Mouse (Mus musculus): Measurements from ENCODE around the gene Cacnb1. TPM values are rescaled to one million over a fixed set of nuclear protein-coding genes. Genes with fewer than 3 reads are reported as not detected.

Gene Cacnb1
- total and polyA plus RNA-seq, 3 experiments, result 2.3 to 4.4 TPM; not detected in 1

GRCm38 (mm10) chr11:98020710-98021109 lies 2.1 kb downstream of the Cacnb1 start:
- Histone ChIP-seq H3K36me3 (ENCODE audit: control insufficient read depth in 1 of 2, insufficient read depth in 2 of 2, low read length in 2 of 2) (peaks cover 0 to 5% of the 10 kb centered on the region in 2 experiments; a peak in 2 of 4 replicates), H3K79me2 (ENCODE audit: control insufficient read depth, insufficient read depth, low read length, poor library complexity) (peaks cover 4% of the 10 kb centered on the region; the same call in 1 of the 2 replicates), H3K9me3 (replicated peaks; ENCODE audit: insufficient read depth, low read length) (no peaks in the 10 kb centered on the region), H3K4me1 (ENCODE audit: control insufficient read depth in 1 of 2, insufficient read depth in 2 of 2, low read length in 2 of 2) (peaks cover 4 to 12% of the 10 kb centered on the region in 2 experiments; a peak in 3 of 4 replicates), H3K4me3 (ENCODE audit: control insufficient read depth in 1 of 2, insufficient read depth in 1 of 2, low read depth in 2 of 2, low read length in 2 of 2) (no peak overlapping the region), H3K9ac (ENCODE audit: control insufficient read depth, low read depth, low read length, poor library complexity, severe bottlenecking) (no peak overlapping the region), H3K27ac (ENCODE audit: control insufficient read depth, low read depth, low read length) (no peak overlapping the region), H3K27me3 (ENCODE audit: control insufficient read depth in 1 of 2, insufficient read depth in 2 of 2, low read length in 2 of 2) (no peaks in the 10 kb centered on the region)
- TF ChIP-seq TBP (IDR thresholded peaks at IDR 0.05; ENCODE audit: low read depth, low read length), result no peak
- no peak for TF ChIP-seq RAD21 (IDR thresholded peaks at IDR 0.05; ENCODE audit: low read depth, low read length)
- TF ChIP-seq JUND (IDR thresholded peaks at IDR 0.05; ENCODE audit: low read depth, low read length), result no peak
- no peak for TF ChIP-seq GABPA (IDR thresholded peaks at IDR 0.05; ENCODE audit: low read depth, low read length)
- TF ChIP-seq GATA1 (IDR thresholded peaks at IDR 0.05; ENCODE audit: low read depth, low read length), result no peak
- TF ChIP-seq MXI1 (IDR thresholded peaks at IDR 0.05; ENCODE audit: low read depth, low read length), result no peak
- no peak for TF ChIP-seq CTCF (IDR thresholded peaks at IDR 0.05 in 2 of 3, conservative IDR thresholded peaks at IDR 0.05 in 1 of 3; ENCODE audit: control insufficient read depth in 1 of 3, insufficient read depth in 1 of 3, low read depth in 2 of 3, low read length in 3 of 3, poor library complexity in 1 of 3, severe bottlenecking in 1 of 3)
- no peak for TF ChIP-seq EP300 (IDR thresholded peaks at IDR 0.05; ENCODE audit: low read depth in 1 of 2, low read length in 2 of 2)
- TF ChIP-seq RCOR1 (IDR thresholded peaks at IDR 0.05; ENCODE audit: low read depth, low read length), result no peak
- TF ChIP-seq TCF12 (IDR thresholded peaks at IDR 0.05; ENCODE audit: low read depth, low read length), result no peak
- no peak for TF ChIP-seq POLR2A (IDR thresholded peaks at IDR 0.05; ENCODE audit: control insufficient read depth in 1 of 2, insufficient read depth in 1 of 2, low read depth in 1 of 2, low read length in 2 of 2, poor library complexity in 1 of 2)
- no peak for TF ChIP-seq MAZ (IDR thresholded peaks at IDR 0.05; ENCODE audit: low read depth, low read length)
- no peak for TF ChIP-seq NELFE (IDR thresholded peaks at IDR 0.05; ENCODE audit: low read depth, low read length)
- DNase-seq (ENCODE audit: low read depth, low spot score), result peak; percentile 44

DNA sequence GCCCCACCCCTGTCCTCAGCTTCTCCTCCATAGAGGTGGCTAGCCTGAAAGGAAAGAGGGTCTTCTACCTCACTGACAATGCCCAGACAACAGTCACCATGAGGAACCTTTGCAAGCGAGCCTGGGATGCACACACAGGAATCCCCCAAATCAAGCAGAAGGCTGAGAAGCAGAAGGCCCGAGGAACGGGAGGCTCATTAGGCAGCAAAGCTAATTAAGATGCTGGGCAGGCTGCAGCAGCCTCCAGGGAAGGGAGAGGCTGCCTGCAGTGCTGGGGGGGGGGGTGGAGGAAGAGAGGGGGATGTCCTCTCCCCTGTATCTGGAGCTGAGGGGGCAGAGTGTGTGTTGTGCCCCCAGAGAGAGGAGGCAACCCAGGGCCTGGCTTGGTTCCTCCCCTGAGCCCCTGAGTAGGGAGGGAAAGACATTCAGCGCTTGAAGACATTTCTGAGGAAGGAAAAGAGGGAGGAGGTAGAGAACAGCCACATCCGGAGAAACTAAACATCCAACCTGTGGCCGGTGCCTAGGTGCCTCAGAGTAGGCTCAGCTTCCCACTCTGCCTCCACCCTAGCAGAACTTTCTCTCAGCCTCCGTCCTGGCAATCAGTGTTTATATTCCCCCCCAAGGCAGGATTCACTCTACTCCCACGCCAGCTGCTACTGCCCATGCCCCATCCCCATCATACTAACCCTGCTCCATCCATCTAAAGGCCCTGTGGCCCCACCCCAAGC lies 2.8 kb downstream of the Cacnb1 start:
- no peaks in the 10 kb centered on the region for H3K27me3 ChIP-seq (ENCODE audit: control insufficient read depth in 1 of 2, insufficient read depth in 2 of 2, low read length in 2 of 2)
- DNase-seq (ENCODE audit: low read depth, low spot score), result no peak
- TF ChIP-seq RAD21 (IDR thresholded peaks at IDR 0.05; ENCODE audit: low read depth, low read length) (no peak), SIN3A (IDR thresholded peaks at IDR 0.05; ENCODE audit: low read length) (no peak), E2F4 (IDR thresholded peaks at IDR 0.05; ENCODE audit: borderline replicate concordance, low read depth, low read length) (no peak), USF1 (IDR thresholded peaks at IDR 0.05; ENCODE audit: low read depth, low read length) (no peak), JUND (IDR thresholded peaks at IDR 0.05; ENCODE audit: low read depth, low read length) (no peak), RCOR1 (IDR thresholded peaks at IDR 0.05; ENCODE audit: low read depth, low read length) (no peak), NELFE (IDR thresholded peaks at IDR 0.05; ENCODE audit: low read depth, low read length) (no peak), CHD2 (IDR thresholded peaks at IDR 0.05; ENCODE audit: low read length) (no peak), USF2 (IDR thresholded peaks at IDR 0.05; ENCODE audit: borderline replicate concordance in 1 of 2, insufficient read depth in 1 of 2, low read depth in 1 of 2, low read length in 2 of 2) (no peak), GABPA (IDR thresholded peaks at IDR 0.05; ENCODE audit: low read depth, low read length) (no peak)

More for the DNA sequence above, 2.8 kb downstream of the Cacnb1 start:
- Histone ChIP-seq H3K9me3 (replicated peaks; ENCODE audit: insufficient read depth, low read length) (no peaks in the 10 kb centered on the region), H3K36me3 (ENCODE audit: control insufficient read depth in 1 of 2, insufficient read depth in 2 of 2, low read length in 2 of 2) (peaks cover 0 to 3% of the 10 kb centered on the region in 2 experiments; a peak in 1 of 4 replicates), H3K4me1 (ENCODE audit: control insufficient read depth in 1 of 2, insufficient read depth in 2 of 2, low read length in 2 of 2) (peaks cover 3 to 10% of the 10 kb centered on the region in 2 experiments; a peak in 3 of 4 replicates), H3K27ac (ENCODE audit: control insufficient read depth, low read depth, low read length) (no peak overlapping the region), H3K9ac (ENCODE audit: control insufficient read depth, low read depth, low read length, poor library complexity, severe bottlenecking) (no peak overlapping the region), H3K4me3 (ENCODE audit: control insufficient read depth in 1 of 2, insufficient read depth in 1 of 2, low read depth in 2 of 2, low read length in 2 of 2) (no peak overlapping the region), H3K79me2 (ENCODE audit: control insufficient read depth, insufficient read depth, low read length, poor library complexity) (peaks cover 4% of the 10 kb centered on the region; the same call in 1 of the 2 replicates)

All from MEL (cell line).